Mouse (Mus musculus) left cerebral cortex, adult 8-10 months (tissue): ENCODE measurements around the gene Olfr648. TPM values are rescaled to one million over a fixed set of nuclear protein-coding genes. Genes with fewer than 3 reads are reported as not detected.

Experiments
- total RNA-seq, 4 experiments: library from RNA; stranded (reverse); gene quantifications; 2 replicates each; pipeline ENCODE4 v1.2.4; 2022

Gene Olfr648
- total RNA-seq, 4 experiments from 2014 or later, result 0.25 to 0.46 (median 0.28) TPM; not detected in 1

Other genes with a start within 250 kb of the Olfr648 start
- not detected for gene Olfr632, start 249.0 kb downstream of the Olfr648 start, total RNA-seq
- not detected for gene Olfr633, start 239.0 kb downstream of the Olfr648 start, total RNA-seq
- gene Olfr635, start 212.2 kb downstream of the Olfr648 start, total RNA-seq, result under 1 TPM in 3 of 4 experiments, not detected in 1; 0.05 to 0.08 (median 0.07) TPM
- not detected for gene Olfr638, start 184.6 kb downstream of the Olfr648 start, total RNA-seq
- gene Olfr639, start 166.1 kb downstream of the Olfr648 start, total RNA-seq, result under 1 TPM; 0.11 to 0.19 (median 0.14) TPM
- gene Olfr640, start 157.8 kb downstream of the Olfr648 start, total RNA-seq, result not detected
- gene Olfr641, start 147.9 kb downstream of the Olfr648 start, total RNA-seq, result not detected
- not detected for gene Olfr642, start 130.7 kb downstream of the Olfr648 start, total RNA-seq
- not detected for gene 4930516K23Rik, start 121.9 kb downstream of the Olfr648 start, total RNA-seq
- not detected for gene Olfr644, start 111.5 kb downstream of the Olfr648 start, total RNA-seq
- not detected for gene Olfr645, start 97.9 kb downstream of the Olfr648 start, total RNA-seq
- gene Olfr646, start 78.5 kb downstream of the Olfr648 start, total RNA-seq, result not detected
- not detected for gene Ubqln5, start 53.6 kb downstream of the Olfr648 start, total RNA-seq
- not detected for gene Olfr643, start 46.0 kb downstream of the Olfr648 start, total RNA-seq
- gene Ubqln3, start 40.1 kb downstream of the Olfr648 start, total RNA-seq, result not detected
- gene Ubqlnl, start 32.8 kb downstream of the Olfr648 start, total RNA-seq, result not detected
- not detected for gene Olfm5, start 18.6 kb downstream of the Olfr648 start, total RNA-seq
- gene Olfr649, start 12.6 kb upstream of the Olfr648 start, total RNA-seq, result not detected
- under 1 TPM in 2 of 4 experiments, not detected in 2; 0.25 to 0.46 TPM for gene Trim6, start 35.4 kb upstream of the Olfr648 start, total RNA-seq
- gene Trim34a, start 61.1 kb upstream of the Olfr648 start, total RNA-seq, result 1 to 10 TPM; 1.3 to 2.8 (median 1.9) TPM
- gene Trim5, start 104.7 kb upstream of the Olfr648 start, total RNA-seq, result 1 to 10 TPM in 1 of 4 experiments, under 1 TPM in 3; 0.33 to 1.1 (median 0.83) TPM
- 1 to 10 TPM; 1.8 to 3.9 (median 3.1) TPM for gene Trim12a, start 132.1 kb upstream of the Olfr648 start, total RNA-seq
- under 1 TPM in 2 of 4 experiments, not detected in 2; 0.35 to 0.57 TPM for gene Trim34b, start 146.1 kb upstream of the Olfr648 start, total RNA-seq
- gene Trim12c, start 170.0 kb upstream of the Olfr648 start, total RNA-seq, result 1 to 10 TPM; 1.2 to 2.3 (median 1.7) TPM
- under 1 TPM in 3 of 4 experiments, not detected in 1; 0.11 to 0.26 (median 0.18) TPM for gene Trim30b, start 186.5 kb upstream of the Olfr648 start, total RNA-seq
- gene Trim30c, start 217.4 kb upstream of the Olfr648 start, total RNA-seq, result not detected